Mouse (Mus musculus) heart, embryonic 16.5 days (tissue): ENCODE data around the gene Rhox2g. TPM values are rescaled to one million over a fixed set of nuclear protein-coding genes. Genes with fewer than 3 reads are reported as not detected.
"Not testable (repeated sequence)": the region's sequence is repeated elsewhere in the genome, so short reads cannot be mapped to it uniquely, and the experiment has no call there.

ENCODE experiments used
- ATAC-seq: fragments of 200-750 bp; cut with Nextera tagmentation; replicated peaks from 2 replicates; pipeline ENCODE4 v1.8.0; 2017; ENCODE audit warnings: moderate number of reproducible peaks; ENCODE audit not compliant: insufficient read depth, low FRiP score; ENCODE audit errors: extremely low read depth
- H3K27ac ChIP-seq: fragments of 300-500 bp; sonication (generic); 2 replicates; pipeline ENCODE4 v1.5.1; 2014; ENCODE audit warnings: mild to moderate bottlenecking, low read length, control low read depth, moderate library complexity
- H3K27me3 ChIP-seq: fragments of 300-500 bp; sonication (generic); 2 replicates; pipeline ENCODE4 v1.6.1; 2014; ENCODE audit warnings: low read length, mixed read lengths; ENCODE audit not compliant: control insufficient read depth, insufficient read depth
- H3K36me3 ChIP-seq: fragments of 300-500 bp; sonication (generic); 2 replicates; pipeline ENCODE4 v1.6.1; 2014; ENCODE audit not compliant: control insufficient read depth, insufficient read depth
- H3K4me1 ChIP-seq: fragments of 300-500 bp; sonication (generic); 2 replicates; pipeline ENCODE4 v1.6.1; 2014; ENCODE audit warnings: low read length, mixed read lengths; ENCODE audit not compliant: control insufficient read depth, insufficient read depth
- H3K4me2 ChIP-seq: fragments of 300-500 bp; sonication (generic); 2 replicates; pipeline ENCODE4 v1.6.1; 2014; ENCODE audit warnings: low read depth, mild to moderate bottlenecking, control low read depth, low read length
- H3K4me3 ChIP-seq: fragments of 300-500 bp; sonication (generic); 2 replicates; pipeline ENCODE4 v1.5.1; 2014; ENCODE audit warnings: mild to moderate bottlenecking, control low read depth, low read length
- H3K9ac ChIP-seq: fragments of 300-500 bp; sonication (generic); 2 replicates; pipeline ENCODE4 v1.6.1; 2014; ENCODE audit warnings: low read length, control low read depth
- H3K9me3 ChIP-seq: fragments of 300-500 bp; sonication (generic); replicated peaks from 2 replicates; pipeline ENCODE4 v1.6.1; 2016; ENCODE audit warnings: low read length; ENCODE audit not compliant: control insufficient read depth
- WGBS: fragments of 180-500 bp; shearing (Covaris S2); extraction: QIAGEN DNeasy Blood & Tissue Kit; methylation state at CpG from one replicate; pipeline ENCODE4 v1.1.7; 2014; 5-methylcytosine and 5-hydroxymethylcytosine counted together
- polyA plus RNA-seq: library from polyadenylated mRNA; unstranded; fragments of >200 nt; fragmentation: Nextera tagmentation; extraction: Ambion mirVana; gene quantifications from 2 replicates; pipeline ENCODE4 v1.2.1, GENCODE M21; 2015

Gene Rhox2g
- not detected in 2 replicates for polyA plus RNA-seq

- H3K27me3 ChIP-seq, H3K4me2 ChIP-seq, H3K9ac ChIP-seq, H3K9me3 ChIP-seq, H3K27ac ChIP-seq, H3K36me3 ChIP-seq, H3K4me1 ChIP-seq, ATAC-seq, H3K4me3 ChIP-seq: not testable (repeated sequence)
- whole genome bisulfite sequencing, result 92% methylated on average over 6 of the region's 6 CpGs
Measured at GRCm38 (mm10) chrX:37643370-37643769, at the start of gene Rhox2g. Rhox2g (minus strand) TSS chrX:37643470.

GRCm38 (mm10) chrX:37692261-37692660 lies 49.0 kb upstream of the Rhox2g start:
- 65% methylated on average over 2 of the region's 2 CpGs for WGBS
- H3K36me3 ChIP-seq, result no peaks in the 10 kb centered on the region
- H3K4me1 ChIP-seq, result no peaks in the 10 kb centered on the region
- no peak overlapping the region for H3K9ac ChIP-seq
- no peak for ATAC-seq
- H3K4me3 ChIP-seq, result no peak overlapping the region
- H3K9me3 ChIP-seq, result no peaks in the 10 kb centered on the region
- H3K27ac ChIP-seq, result no peak overlapping the region
- H3K27me3 ChIP-seq, result no peaks in the 10 kb centered on the region
- H3K4me2 ChIP-seq, result no peak overlapping the region

DNA sequence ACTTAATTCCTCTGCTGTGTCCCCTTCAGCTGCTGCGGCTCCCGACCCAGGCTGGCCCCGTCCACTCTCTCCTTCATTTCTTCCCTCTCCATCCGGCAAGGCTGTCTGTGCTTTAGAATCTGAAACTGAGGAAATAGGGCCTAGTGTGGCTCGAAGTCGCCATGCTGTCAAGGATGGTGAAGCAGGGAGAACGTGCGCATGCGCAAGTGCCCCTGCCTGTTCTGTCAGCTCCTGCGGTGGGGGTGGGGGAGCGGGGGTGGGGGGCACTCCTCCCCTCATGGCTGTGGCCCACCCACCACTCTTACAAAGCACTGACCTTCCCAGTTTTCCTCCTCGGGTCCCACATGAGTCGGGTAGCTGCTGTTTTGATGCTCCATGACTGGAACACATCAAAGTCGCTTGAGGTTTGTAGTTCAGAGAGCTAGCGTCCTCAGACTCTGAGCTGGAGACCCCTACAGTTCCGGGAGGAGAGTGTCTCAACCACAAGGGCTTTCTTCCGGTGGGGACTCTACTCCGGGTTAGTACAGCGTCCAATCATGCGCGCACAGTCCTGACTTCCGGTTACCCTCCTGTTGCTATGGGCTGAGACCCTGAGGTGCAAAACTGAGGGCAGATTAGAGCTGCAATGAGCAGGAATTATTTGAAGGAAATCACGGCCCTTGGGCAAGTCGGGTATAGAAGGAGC lies 39.9 kb upstream of the Rhox2g start:
- no peak overlapping the region for H3K27ac ChIP-seq
- no peak overlapping the region for H3K9ac ChIP-seq
- H3K4me1 ChIP-seq, result no peaks in the 10 kb centered on the region
- ATAC-seq, result no peak
- H3K4me2 ChIP-seq, result no peak overlapping the region
- H3K27me3 ChIP-seq, result no peaks in the 10 kb centered on the region
- H3K36me3 ChIP-seq, result no peaks in the 10 kb centered on the region
- no peak overlapping the region for H3K4me3 ChIP-seq
- 78% methylated on average over 24 of the region's 24 CpGs for WGBS
- H3K9me3 ChIP-seq, result no peaks in the 10 kb centered on the region

- not testable (repeated sequence) for H3K9me3 ChIP-seq, H3K9ac ChIP-seq, H3K4me3 ChIP-seq, H3K27ac ChIP-seq, ATAC-seq, H3K36me3 ChIP-seq, H3K4me2 ChIP-seq, H3K27me3 ChIP-seq, H3K4me1 ChIP-seq
- WGBS, result 86% methylated on average over 8 of the region's 8 CpGs
Measured at GRCm38 (mm10) chrX:37673177-37673576, 29.9 kb upstream of the Rhox2g start, which contains the start of gene Rhox2h. Rhox2h (minus strand) TSS chrX:37673277.

DNA sequence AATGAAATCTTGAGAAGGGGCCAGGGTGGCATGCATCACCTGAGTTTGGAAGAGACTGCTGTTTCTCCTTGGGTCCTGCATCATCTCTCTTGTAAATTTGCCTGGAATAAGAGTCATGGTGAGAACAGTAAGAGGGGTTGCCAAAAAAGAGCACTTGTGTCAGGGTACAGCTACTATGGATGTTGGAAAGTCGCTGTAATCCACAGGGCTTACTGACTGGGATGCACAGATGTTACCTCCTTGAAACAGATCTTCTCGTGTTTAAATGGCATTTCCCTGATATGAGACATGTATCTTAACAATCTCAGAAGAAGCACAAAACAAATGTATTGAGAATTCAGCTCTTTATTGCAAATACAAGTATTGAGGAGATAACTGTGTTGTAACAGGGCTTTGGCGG lies 25.4 kb upstream of the Rhox2g start, which contains the start of gene Rhox3h:
Gene Rhox3h (minus strand): TSS at position 101 of the 400 bp plus-strand sequence.
- H3K9me3 ChIP-seq, H3K27ac ChIP-seq, H3K4me1 ChIP-seq, H3K27me3 ChIP-seq, H3K9ac ChIP-seq, H3K4me3 ChIP-seq, H3K36me3 ChIP-seq, H3K4me2 ChIP-seq, ATAC-seq: not testable (repeated sequence)
- 71% methylated on average over 1 of the region's 3 CpGs for WGBS

DNA sequence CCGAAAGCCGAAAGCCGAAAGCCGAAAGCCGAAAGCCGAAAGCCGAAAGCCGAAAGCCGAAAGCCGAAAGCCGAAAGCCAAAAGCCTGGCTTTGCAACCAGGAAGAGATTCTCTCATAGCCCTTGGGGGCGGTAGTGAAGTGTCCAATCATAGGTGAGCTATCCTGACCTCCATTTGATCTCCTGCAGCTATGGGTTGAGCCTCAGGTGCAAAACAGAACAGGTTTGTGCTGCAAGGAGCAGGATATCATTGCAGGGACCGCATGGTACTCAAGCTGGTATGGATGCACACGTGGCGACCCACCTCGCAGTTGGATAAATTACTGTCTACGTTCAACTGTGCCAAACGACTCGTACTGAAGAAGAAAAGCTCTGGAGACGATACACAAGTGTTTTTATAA lies 8.0 kb upstream of the Rhox2g start, which contains the start of gene Rhox4g:
Gene Rhox4g (minus strand): TSS at position 101 of the 400 bp plus-strand sequence.
- not testable (repeated sequence) for H3K9me3 ChIP-seq, H3K4me1 ChIP-seq, H3K36me3 ChIP-seq, ATAC-seq, H3K4me3 ChIP-seq, H3K27ac ChIP-seq, H3K27me3 ChIP-seq, H3K4me2 ChIP-seq, H3K9ac ChIP-seq
- WGBS, result 79% methylated on average over 15 of the region's 20 CpGs

GRCm38 (mm10) chrX:37628512-37628911 lies 14.8 kb downstream of the Rhox2g start, which contains the start of gene Rhox3g:
Rhox3g (minus strand) TSS chrX:37628612.
- not testable (repeated sequence) for H3K9ac ChIP-seq, H3K4me1 ChIP-seq, H3K4me2 ChIP-seq, H3K36me3 ChIP-seq, H3K27ac ChIP-seq, ATAC-seq, H3K4me3 ChIP-seq, H3K27me3 ChIP-seq, H3K9me3 ChIP-seq
- WGBS, result 85% methylated on average over 2 of the region's 2 CpGs

GRCm38 (mm10) chrX:37607604-37608003 lies 35.7 kb downstream of the Rhox2g start, which contains the start of gene Rhox4f:
Rhox4f (minus strand) TSS chrX:37607704.
- 92% methylated on average over 11 of the region's 19 CpGs for WGBS
- not testable (repeated sequence) for H3K4me3 ChIP-seq, H3K9ac ChIP-seq, H3K36me3 ChIP-seq, H3K4me2 ChIP-seq, ATAC-seq, H3K27me3 ChIP-seq, H3K9me3 ChIP-seq, H3K4me1 ChIP-seq, H3K27ac ChIP-seq
